Mouse (Mus musculus) lung, embryonic 16.5 days (tissue): Measurements from ENCODE around the gene Msx2. TPM values are rescaled to one million over a fixed set of nuclear protein-coding genes. Genes with fewer than 3 reads are reported as not detected.
A peak's percentile ranks its signal among the peaks of the same experiment; 100 is the strongest.

ENCODE experiments used
- ATAC-seq: fragments of 200-750 bp; cut with Nextera tagmentation; 2 replicates; pipeline ENCODE4 v1.8.0; 2017; ENCODE audit warnings: low read depth, mild to moderate bottlenecking, moderate library complexity
- H3K27ac ChIP-seq: fragments of 300-500 bp; sonication (generic); 2 replicates; pipeline ENCODE4 v1.5.1; 2014; ENCODE audit warnings: mild to moderate bottlenecking, control low read depth, low read length
- H3K27me3 ChIP-seq: fragments of 300-500 bp; sonication (generic); 2 replicates; pipeline ENCODE4 v1.6.1; 2014; ENCODE audit warnings: low read depth, low read length, mixed read lengths; ENCODE audit not compliant: control insufficient read depth, insufficient read depth
- H3K36me3 ChIP-seq: fragments of 300-500 bp; sonication (generic); 2 replicates; pipeline ENCODE4 v1.6.1; 2014; ENCODE audit warnings: low read length; ENCODE audit not compliant: control insufficient read depth, insufficient read depth
- H3K4me1 ChIP-seq: fragments of 300-500 bp; sonication (generic); replicated peaks from 2 replicates; pipeline ENCODE4 v1.6.1; 2014; ENCODE audit warnings: low read length, mixed read lengths; ENCODE audit not compliant: control insufficient read depth, insufficient read depth
- H3K4me2 ChIP-seq: fragments of 300-500 bp; sonication (generic); 2 replicates; pipeline ENCODE4 v1.6.1; 2014; ENCODE audit warnings: low read depth, low read length, control low read depth
- H3K4me3 ChIP-seq: fragments of 300-500 bp; sonication (generic); 2 replicates; pipeline ENCODE4 v1.5.1; 2014; ENCODE audit warnings: mild to moderate bottlenecking, low read length, control low read depth
- H3K9ac ChIP-seq: fragments of 300-500 bp; sonication (generic); 2 replicates; pipeline ENCODE4 v1.6.1; 2014; ENCODE audit warnings: low read length, control low read depth
- H3K9me3 ChIP-seq: fragments of 300-500 bp; sonication (generic); 2 replicates; pipeline ENCODE4 v1.6.1; 2016; ENCODE audit warnings: low read length; ENCODE audit not compliant: control insufficient read depth
- WGBS: fragments of 180-500 bp; shearing (Covaris S2); extraction: QIAGEN DNeasy Blood & Tissue Kit; methylation state at CpG from one replicate; pipeline ENCODE4 v1.1.7; 2014; 5-methylcytosine and 5-hydroxymethylcytosine counted together
- polyA plus RNA-seq: library from polyadenylated mRNA; unstranded; fragments of >200 nt; fragmentation: Nextera tagmentation; extraction: Ambion mirVana; gene quantifications from 2 replicates; pipeline ENCODE4 v1.2.1, GENCODE M21; 2015

The Msx2 gene
- polyA plus RNA-seq, 1 experiment from 2014 or later = 0.50 TPM

DNA sequence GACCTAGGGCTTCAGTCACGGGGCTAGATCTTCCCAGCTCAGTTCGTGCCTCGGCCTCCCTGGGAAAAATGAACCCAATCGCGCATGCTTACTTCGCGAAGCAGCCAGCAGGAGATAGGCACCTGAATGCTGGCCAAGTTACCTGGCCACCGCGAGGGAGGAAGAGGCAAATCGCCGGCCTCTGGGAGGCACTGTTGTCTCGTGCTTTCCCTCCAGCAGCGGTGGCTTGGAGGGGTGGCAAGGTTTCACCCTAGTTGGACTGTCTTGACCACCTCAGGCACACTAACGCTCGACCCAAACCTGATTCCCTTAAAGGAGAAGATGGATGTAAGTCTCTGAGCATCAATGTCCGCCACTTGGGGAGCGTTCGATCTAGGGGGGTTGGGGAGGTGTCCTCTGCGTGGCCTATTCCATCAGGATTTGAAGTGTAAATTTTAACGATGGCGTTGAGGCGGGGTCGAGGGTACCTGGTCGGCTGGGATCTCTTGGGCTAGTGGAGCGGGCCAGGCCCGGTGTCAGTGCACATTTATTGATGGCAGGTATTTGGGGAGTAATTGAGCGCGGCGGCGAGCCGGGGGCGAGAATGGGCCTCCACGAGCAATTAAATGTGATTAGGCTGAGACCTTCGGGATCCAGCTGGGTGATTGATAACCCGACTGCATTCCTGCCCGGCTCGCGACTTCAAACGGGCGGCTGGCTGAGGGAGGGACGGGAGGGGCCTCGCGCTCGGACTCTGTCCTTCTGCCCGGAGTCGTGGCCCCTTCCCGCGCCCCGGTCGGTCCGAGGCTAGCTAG is 10.8 kb downstream of the Msx2 start:
- Histone ChIP-seq H3K27ac (no peak overlapping the region), H3K4me3 (peak overlapping the region; percentile 32), H3K27me3 (peaks cover 71% of the 10 kb centered on the region), H3K36me3 (no peaks in the 10 kb centered on the region), H3K9me3 (no peaks in the 10 kb centered on the region), H3K4me1 (peaks cover 5% of the 10 kb centered on the region; the same call in 1 of the 2 replicates), H3K4me2 (peak overlapping the region; percentile 47), H3K9ac (no peak overlapping the region; the same call in 1 of the 2 replicates)
- peak; percentile 34; the same call in 1 of the 2 replicates for ATAC-seq
- WGBS = under 1% methylated on average over 47 of the region's 51 CpGs

DNA sequence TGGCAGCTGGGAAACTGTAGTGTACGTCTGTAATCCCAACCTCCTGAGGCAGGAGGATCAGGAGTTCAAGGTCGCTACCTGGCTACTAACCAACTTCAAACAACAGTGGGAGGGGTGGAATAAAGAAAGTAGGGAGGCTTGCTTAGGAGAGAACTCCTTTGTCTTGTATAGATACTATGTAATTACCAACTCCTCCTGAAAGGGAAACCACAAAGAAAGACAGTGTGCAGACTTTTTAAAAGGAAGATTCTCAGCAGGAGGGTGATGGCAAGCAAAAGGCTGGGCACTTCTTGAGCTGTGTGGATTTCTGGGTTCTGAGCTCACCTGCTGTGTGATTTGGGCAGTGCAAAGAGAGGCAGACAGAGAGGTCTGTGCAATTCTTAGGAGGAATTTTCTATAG is 11.5 kb downstream of the Msx2 start:
- Histone ChIP-seq H3K36me3 (no peaks in the 10 kb centered on the region), H3K9ac (no peak overlapping the region), H3K27me3 (peaks cover 64% of the 10 kb centered on the region), H3K4me1 (peaks cover 5% of the 10 kb centered on the region; the same call in 1 of the 2 replicates), H3K4me2 (no peak overlapping the region), H3K27ac (no peak overlapping the region), H3K4me3 (no peak overlapping the region), H3K9me3 (no peaks in the 10 kb centered on the region)
- ATAC-seq = no peak
- WGBS = 53% methylated on average over 2 of the region's 2 CpGs

DNA sequence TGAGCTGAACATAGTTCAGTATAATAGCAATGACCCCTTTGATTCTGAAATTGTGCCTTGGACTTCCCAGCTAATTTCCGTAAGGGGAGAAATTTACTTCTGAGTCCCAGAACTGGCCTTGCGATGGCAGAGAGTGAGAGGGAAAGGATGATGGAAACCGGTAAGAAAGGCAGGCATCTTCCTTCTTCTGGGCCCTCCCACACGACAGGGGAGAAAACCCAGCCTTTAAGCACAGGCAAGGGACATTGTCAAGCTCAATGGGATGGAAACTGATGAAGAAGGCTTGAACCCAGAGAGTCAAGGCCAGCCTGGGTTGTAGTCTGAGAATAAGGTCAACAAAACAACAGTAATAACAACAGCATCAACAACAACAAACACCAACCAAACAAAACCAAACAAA is 14.1 kb downstream of the Msx2 start:
- Histone ChIP-seq H3K4me2 (no peak overlapping the region), H3K4me1 (peaks cover 10% of the 10 kb centered on the region; the same call in 1 of the 2 replicates), H3K9ac (no peak overlapping the region), H3K4me3 (no peak overlapping the region), H3K27me3 (peaks cover 54% of the 10 kb centered on the region), H3K27ac (no peak overlapping the region), H3K9me3 (no peaks in the 10 kb centered on the region), H3K36me3 (no peaks in the 10 kb centered on the region)
- WGBS = 62% methylated on average over 4 of the region's 4 CpGs
- ATAC-seq = no peak

DNA sequence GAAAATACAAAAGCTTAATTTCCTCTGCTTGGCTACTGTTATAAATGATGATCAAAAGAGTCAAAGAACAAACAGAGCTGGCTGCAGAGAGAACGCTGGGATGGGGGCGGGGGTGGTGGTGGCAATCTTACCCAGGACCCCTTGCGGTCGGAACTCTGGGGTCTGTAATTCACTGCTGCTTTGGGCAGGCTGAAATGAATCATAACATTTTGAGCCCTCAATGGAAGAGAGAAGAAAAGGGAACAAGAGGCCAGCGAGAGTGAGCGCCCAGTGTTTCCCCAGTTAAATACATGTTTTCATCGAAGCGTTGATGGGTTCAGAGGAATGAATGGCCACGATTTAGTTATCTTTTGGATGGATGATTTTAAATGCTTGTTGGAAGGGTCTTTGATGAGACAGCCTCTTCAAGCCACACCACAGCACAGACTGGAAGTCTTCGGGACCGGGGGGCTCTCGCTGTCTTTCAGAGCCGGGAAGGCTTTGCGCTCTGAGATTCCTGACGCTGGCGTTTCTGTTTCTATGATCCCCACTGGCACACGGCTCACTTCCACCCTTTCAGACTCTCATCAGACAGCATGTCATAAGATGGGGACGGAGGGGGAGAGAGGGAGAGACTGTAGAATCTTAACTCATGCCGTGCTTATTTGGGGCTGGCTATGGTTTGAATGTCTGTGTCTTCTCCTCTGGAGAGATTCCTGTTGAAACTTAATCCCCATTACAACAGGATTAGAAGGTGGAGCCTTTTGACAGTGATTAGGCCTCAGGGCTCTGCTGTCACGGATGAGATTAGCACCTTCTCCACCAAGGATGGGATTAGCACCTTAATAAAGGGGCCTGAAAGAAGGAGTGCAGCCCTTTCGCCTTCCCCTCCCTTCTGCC is 17.8 kb downstream of the Msx2 start:
- WGBS = 10% methylated on average over 21 of the region's 21 CpGs
- Histone ChIP-seq H3K36me3 (no peaks in the 10 kb centered on the region), H3K4me1 (0 out of 2 replicates have a peak, but pooled peaks cover 5% of the 10 kb centered on the region), H3K9me3 (no peaks in the 10 kb centered on the region), H3K4me2 (peak overlapping the region; percentile 51), H3K27ac (no peak overlapping the region), H3K9ac (peak overlapping the region; percentile 15; the same call in 1 of the 2 replicates), H3K27me3 (peaks cover 18% of the 10 kb centered on the region), H3K4me3 (peak overlapping the region; percentile 30)
- no peak for ATAC-seq

DNA sequence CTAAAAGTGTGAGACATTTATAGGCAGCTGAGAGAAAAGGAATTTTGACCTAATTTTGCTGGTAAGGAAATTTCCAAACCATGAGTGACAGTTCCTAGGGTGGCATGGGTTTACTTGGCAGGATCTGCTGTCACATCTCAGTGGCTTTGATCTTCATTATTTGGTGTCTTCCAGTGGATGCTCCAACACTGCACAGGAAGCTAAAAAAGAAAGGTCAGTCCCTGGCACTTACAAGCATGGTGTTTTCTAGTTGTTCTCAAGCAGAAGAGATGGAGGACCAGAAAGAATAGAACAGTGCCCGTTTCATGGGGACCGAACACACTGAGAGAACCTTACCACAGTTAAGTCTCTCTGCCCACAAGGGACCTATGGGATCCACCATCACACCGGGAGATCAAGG is 18.9 kb downstream of the Msx2 start:
- peaks cover 15% of the 10 kb centered on the region; the same call in 1 of the 2 replicates for H3K27me3 ChIP-seq
- no peak overlapping the region for H3K9ac ChIP-seq
- H3K4me3 ChIP-seq = no peak overlapping the region
- 83% methylated on average over 3 of the region's 3 CpGs for WGBS
- ATAC-seq = no peak
- no peak overlapping the region for H3K27ac ChIP-seq
- H3K9me3 ChIP-seq = no peaks in the 10 kb centered on the region; the same call in 1 of the 2 replicates
- H3K4me1 ChIP-seq = 0 out of 2 replicates have a peak, but pooled peaks cover 5% of the 10 kb centered on the region
- no peak overlapping the region for H3K4me2 ChIP-seq
- H3K36me3 ChIP-seq = no peaks in the 10 kb centered on the region

DNA sequence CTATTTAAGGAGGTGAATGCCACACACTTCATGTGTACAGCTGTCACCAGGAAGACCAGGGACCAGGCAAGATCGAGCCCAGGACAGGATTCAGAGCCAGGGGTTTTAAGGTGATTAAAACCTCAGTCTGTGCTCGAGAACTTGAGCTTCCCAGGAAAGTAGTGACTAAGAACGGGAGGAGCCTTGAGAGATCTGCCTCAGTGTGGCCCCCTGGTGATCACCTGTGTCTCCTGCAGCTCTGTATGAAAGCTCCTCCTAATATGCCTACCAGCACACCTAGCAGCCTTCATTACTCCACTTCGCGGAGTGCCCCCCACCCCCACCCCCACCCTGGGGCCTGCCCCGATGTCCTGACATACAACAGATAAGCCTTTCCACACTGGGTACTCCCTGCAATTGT is 25.3 kb downstream of the Msx2 start:
- Histone ChIP-seq H3K9ac (no peak overlapping the region), H3K4me1 (no peaks in the 10 kb centered on the region), H3K36me3 (no peaks in the 10 kb centered on the region), H3K9me3 (no peaks in the 10 kb centered on the region; the same call in 1 of the 2 replicates), H3K27ac (no peak overlapping the region), H3K4me2 (no peak overlapping the region), H3K27me3 (no peaks in the 10 kb centered on the region), H3K4me3 (no peak overlapping the region)
- no peak for ATAC-seq
- WGBS = 20% methylated on average over 5 of the region's 6 CpGs

DNA sequence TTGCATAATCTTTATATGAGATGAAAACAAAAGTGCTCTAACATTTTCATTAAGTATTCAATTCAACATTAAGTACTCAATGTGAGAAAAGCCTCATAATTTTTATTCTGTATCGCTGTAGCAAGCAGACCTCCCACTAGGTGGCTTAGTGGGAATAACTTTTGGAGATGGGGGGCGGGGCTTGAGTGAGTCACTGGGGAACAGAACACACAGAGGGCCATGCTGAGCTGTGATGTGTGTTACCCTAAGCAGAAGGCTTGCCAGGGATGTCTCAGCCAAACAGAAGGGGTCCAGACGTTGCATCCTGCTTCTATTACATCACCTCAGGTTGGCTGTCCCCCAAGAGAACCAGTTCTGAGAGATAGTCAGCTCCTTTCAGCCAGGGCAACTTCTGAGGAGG is 29.3 kb downstream of the Msx2 start:
- no peaks in the 10 kb centered on the region for H3K36me3 ChIP-seq
- ATAC-seq = peak; percentile 61; the same call in 1 of the 2 replicates
- H3K4me3 ChIP-seq = no peak overlapping the region
- H3K9me3 ChIP-seq = no peaks in the 10 kb centered on the region
- no peak overlapping the region for H3K9ac ChIP-seq
- no peaks in the 10 kb centered on the region for H3K4me1 ChIP-seq
- H3K4me2 ChIP-seq = no peak overlapping the region
- H3K27ac ChIP-seq = no peak overlapping the region
- no peaks in the 10 kb centered on the region for H3K27me3 ChIP-seq
- 15% methylated on average over 3 of the region's 3 CpGs for WGBS

DNA sequence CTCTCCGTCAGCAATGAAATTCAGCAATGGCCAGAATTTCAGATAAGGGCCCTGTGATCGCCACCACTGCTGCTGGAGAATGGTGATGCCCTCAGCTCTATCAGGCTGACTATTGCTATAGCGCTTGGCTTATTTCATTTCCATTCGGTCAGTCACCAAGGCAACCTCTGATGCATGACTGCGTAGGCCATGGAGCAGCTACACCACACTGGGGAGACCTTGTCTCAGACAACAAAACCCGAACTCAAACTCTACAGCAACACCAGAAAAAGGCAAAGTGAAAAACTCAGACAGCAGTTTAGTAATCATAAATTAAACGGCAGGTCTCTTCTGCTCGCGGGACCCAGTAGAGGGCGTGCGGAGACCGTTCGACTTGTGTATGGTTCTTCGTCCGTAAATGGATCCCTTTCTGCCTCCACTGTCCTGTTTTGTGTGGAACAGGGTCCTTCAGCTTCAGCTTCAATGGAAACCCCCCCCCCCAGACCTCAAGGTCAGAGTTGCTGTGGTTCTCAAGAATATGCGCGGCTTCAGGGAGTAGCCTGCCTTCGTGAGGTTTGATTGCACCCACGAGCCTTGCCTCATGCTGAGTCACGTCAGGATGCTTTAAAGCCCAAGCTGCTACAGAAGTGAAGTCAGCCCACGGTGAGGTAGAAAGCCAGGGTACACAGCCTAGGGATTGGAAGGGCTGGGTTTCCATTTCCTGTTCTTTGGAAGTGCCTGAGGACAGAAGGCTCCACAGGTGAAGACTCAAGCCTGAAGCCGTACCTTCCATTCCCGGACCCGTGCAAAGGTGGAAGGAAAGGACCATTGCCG is 30.5 kb downstream of the Msx2 start:
- peak overlapping the region; percentile 33; the same call in 1 of the 2 replicates for H3K4me2 ChIP-seq
- H3K9me3 ChIP-seq = no peaks in the 10 kb centered on the region
- ATAC-seq = no peak
- H3K27me3 ChIP-seq = no peaks in the 10 kb centered on the region
- H3K36me3 ChIP-seq = no peaks in the 10 kb centered on the region
- H3K9ac ChIP-seq = no peak overlapping the region
- 37% methylated on average over 25 of the region's 25 CpGs for WGBS
- H3K27ac ChIP-seq = no peak overlapping the region
- H3K4me3 ChIP-seq = no peak overlapping the region
- H3K4me1 ChIP-seq = no peaks in the 10 kb centered on the region
